Comparison of ENCODE assay signal across 14 mouse cellular contexts in genomic region chr11:70165972-70166921, GRCm38 (mm10). TPM values are rescaled to one million over a fixed set of nuclear protein-coding genes. Genes with fewer than 3 reads are reported as not detected.
DNase-seq lines count a peak whose midpoint lies in the region; TF ChIP-seq lines count a peak whose summit lies in the region.
"Had no signal": no experiment of that assay in that cellular context is flagged by ENCODE, and none has a peak within 500 bp of the region (broad histone marks: within the 10 kb centered on the region; RNA-seq: fewer than 3 reads in every experiment).

No protein-coding gene starts in this region.

- TF ChIP-seq CTCF in heart, adult 2 months (IDR thresholded peaks at IDR 0.05), result no peak
- no peak for TF ChIP-seq CTCF in MEL (IDR thresholded peaks at IDR 0.05 in 2 of 3, conservative IDR thresholded peaks at IDR 0.05 in 1 of 3; ENCODE audit: control insufficient read depth in 1 of 3, insufficient read depth in 1 of 3, low read depth in 2 of 3, low read length in 3 of 3, poor library complexity in 1 of 3, severe bottlenecking in 1 of 3)

- H3K36me3 ChIP-seq in heart, adult 2 months (ENCODE audit: control insufficient read depth, insufficient read depth, low read length), result no peaks in the 10 kb centered on the region
- peaks cover 0 to 15% of the 10 kb centered on the region in 2 experiments; a peak in 2 of 4 replicates for H3K36me3 ChIP-seq in MEL (ENCODE audit: control insufficient read depth in 1 of 2, insufficient read depth in 2 of 2, low read length in 2 of 2)
- H3K36me3 ChIP-seq: limb, embryonic 15.5 days; midbrain, embryonic 12.5 days had no signal

- intact Hi-C loops in heart, adult 2 months (cut with DNase I), result no loop called here
- intact Hi-C loops in heart, postnatal 36 days (cut with DNase I), result no loop called here

- H3K27ac ChIP-seq in heart, adult 2 months, result no peak overlapping the region
- H3K27ac ChIP-seq in MEL (ENCODE audit: control insufficient read depth, low read depth, low read length), result peak overlapping the region; percentile 79
- H3K27ac ChIP-seq: kidney, postnatal 0 days; limb, embryonic 15.5 days; midbrain, embryonic 12.5 days; stomach, postnatal 0 days had no signal

- H3K4me1 ChIP-seq in heart, adult 2 months (ENCODE audit: control insufficient read depth, insufficient read depth, low read length), result no peaks in the 10 kb centered on the region
- H3K4me1 ChIP-seq in MEL (ENCODE audit: control insufficient read depth in 1 of 2, insufficient read depth in 2 of 2, low read length in 2 of 2), result peaks cover 2 to 24% of the 10 kb centered on the region in 2 experiments; a peak in 3 of 4 replicates
- H3K4me1 ChIP-seq: limb, embryonic 15.5 days; midbrain, embryonic 12.5 days had no signal

- H3K9me3 ChIP-seq in MEL (replicated peaks; ENCODE audit: insufficient read depth, low read length), result no peaks in the 10 kb centered on the region
- H3K9me3 ChIP-seq: limb, embryonic 15.5 days; midbrain, embryonic 12.5 days had no signal

- H3K79me2 ChIP-seq in heart, adult 2 months (replicated peaks; ENCODE audit: control insufficient read depth, insufficient read depth, low read length), result no peaks in the 10 kb centered on the region
- H3K79me2 ChIP-seq in MEL (ENCODE audit: control insufficient read depth, insufficient read depth, low read length, poor library complexity), result no peaks in the 10 kb centered on the region

- H3K27me3 ChIP-seq in heart, adult 2 months (ENCODE audit: control insufficient read depth, insufficient read depth, low read length), result no peaks in the 10 kb centered on the region
- no peaks in the 10 kb centered on the region for H3K27me3 ChIP-seq in MEL (ENCODE audit: control insufficient read depth in 1 of 2, insufficient read depth in 2 of 2, low read length in 2 of 2)
- H3K27me3 ChIP-seq: limb, embryonic 15.5 days; midbrain, embryonic 12.5 days had no signal

- no peak overlapping the region for H3K9ac ChIP-seq in heart, adult 2 months (ENCODE audit: low read depth, low read length)
- H3K9ac ChIP-seq in MEL (ENCODE audit: control insufficient read depth, low read depth, low read length, poor library complexity, severe bottlenecking), result peak overlapping the region; percentile 41
- H3K9ac ChIP-seq: limb, embryonic 15.5 days; midbrain, embryonic 12.5 days had no signal

- TF ChIP-seq POLR2A in heart, adult 2 months (IDR thresholded peaks at IDR 0.05; ENCODE audit: insufficient read depth, low read depth, low read length), result 0 out of 2 replicates have a peak, but pooled peaks have one; percentile 29
- TF ChIP-seq POLR2A in MEL (IDR thresholded peaks at IDR 0.05; ENCODE audit: control insufficient read depth in 1 of 2, insufficient read depth in 1 of 2, low read depth in 1 of 2, low read length in 2 of 2, poor library complexity in 1 of 2), result peak in 1 of 2 experiments; percentile 52; a peak in 2 of 4 replicates

- no peak for TF ChIP-seq RAD21 in MEL (IDR thresholded peaks at IDR 0.05; ENCODE audit: low read depth, low read length)

- no peak for TF ChIP-seq EP300 in heart, adult 2 months (IDR thresholded peaks at IDR 0.05; ENCODE audit: insufficient read depth, low read depth, low read length)
- peak; percentile 90 to 92 for TF ChIP-seq EP300 in MEL (IDR thresholded peaks at IDR 0.05; ENCODE audit: low read depth in 1 of 2, low read length in 2 of 2)

- WGBS in heart, adult 2 months, result 63% methylated on average over 16 of the region's 16 CpGs

- peak; percentile 28 to 50 for DNase-seq in heart, adult 2 months
- no peak for DNase-seq in heart, postnatal 4 days
- DNase-seq in MEL (ENCODE audit: low read depth, low spot score), result peak; percentile 95
- DNase-seq in adrenal gland, postnatal 10 days, result peak; percentile 50
- peak; percentile 15 to 18 for DNase-seq in heart, postnatal 36 days
- DNase-seq in layer of hippocampus, adult 18-20 months (ENCODE audit: low spot score in 2 of 2), result no peak
- DNase-seq in c-Kit-positive CD71-positive TER-119-positive erythroid progenitor cells, embryonic 14.5 days (ENCODE audit: low spot score), result no peak
- DNase-seq in testis, postnatal 10 days (ENCODE audit: low spot score), result no peak
- DNase-seq: cerebellum, postnatal 25 days had no signal

- no peak overlapping the region for H3K4me3 ChIP-seq in heart, adult 2 months
- peak overlapping the region in 1 of 2 experiments; percentile 39; a peak in 2 of 4 replicates for H3K4me3 ChIP-seq in MEL (ENCODE audit: control insufficient read depth in 1 of 2, insufficient read depth in 1 of 2, low read depth in 2 of 2, low read length in 2 of 2)
- H3K4me3 ChIP-seq: limb, embryonic 15.5 days; midbrain, embryonic 12.5 days had no signal

TF ChIP-seq in MEL, 35 proteins besides CTCF, POLR2A, EP300 and RAD21 (continues in another document):
- TF ChIP-seq USF2 (IDR thresholded peaks at IDR 0.05; ENCODE audit: borderline replicate concordance in 1 of 2, insufficient read depth in 1 of 2, low read depth in 1 of 2, low read length in 2 of 2) (0 out of 4 replicates have a peak, but pooled peaks of 1 of the 2 experiments have one; percentile 63), TBP (IDR thresholded peaks at IDR 0.05; ENCODE audit: low read depth, low read length) (peak; percentile 94), MAX (IDR thresholded peaks at IDR 0.05; ENCODE audit: low read length) (peak; percentile 94), MAZ (IDR thresholded peaks at IDR 0.05; ENCODE audit: low read depth, low read length) (peak; percentile 21; the same call in 1 of the 2 replicates), SIN3A (IDR thresholded peaks at IDR 0.05; ENCODE audit: low read length) (peak; percentile 54; the same call in 1 of the 2 replicates), NRF1 (IDR thresholded peaks at IDR 0.05; ENCODE audit: insufficient read depth, low read depth, low read length, poor library complexity, severe bottlenecking) (no peak), GATA1 (IDR thresholded peaks at IDR 0.05; ENCODE audit: low read depth, low read length) (peak; percentile 97), MYC (IDR thresholded peaks at IDR 0.05; ENCODE audit: low read depth, low read length) (peak; percentile 96), MEF2A (IDR thresholded peaks at IDR 0.05; ENCODE audit: extremely low read depth, insufficient replicate concordance, low read depth, low read length, poor library complexity, severe bottlenecking) (no peak), TAL1 (IDR thresholded peaks at IDR 0.05; ENCODE audit: low read length) (peak; percentile 81), ETS1 (IDR thresholded peaks at IDR 0.05; ENCODE audit: low read depth, low read length) (peak; percentile 87), ZC3H11A (IDR thresholded peaks at IDR 0.05; ENCODE audit: low read depth, low read length) (no peak), NELFE (IDR thresholded peaks at IDR 0.05; ENCODE audit: low read depth, low read length) (no peak), E2F4 (IDR thresholded peaks at IDR 0.05; ENCODE audit: borderline replicate concordance, low read depth, low read length) (no peak), RCOR1 (IDR thresholded peaks at IDR 0.05; ENCODE audit: low read depth, low read length) (peak; percentile 82), MXI1 (IDR thresholded peaks at IDR 0.05; ENCODE audit: low read depth, low read length) (0 out of 2 replicates have a peak, but pooled peaks have one; percentile 33), MAFK (IDR thresholded peaks at IDR 0.05; ENCODE audit: borderline replicate concordance, low read depth, low read length) (0 out of 2 replicates have a peak, but pooled peaks have one; percentile 36), TCF12 (IDR thresholded peaks at IDR 0.05; ENCODE audit: low read depth, low read length) (peak; percentile 68), BHLHE40 (IDR thresholded peaks at IDR 0.05; ENCODE audit: borderline replicate concordance, low read depth, low read length) (peak; percentile 86), USF1 (IDR thresholded peaks at IDR 0.05; ENCODE audit: low read depth, low read length) (peak; percentile 90)

RNA-seq across cellular contexts. Expression of gene Clec10a, which starts 10.2 kb away (rescaled TPM):
- 1 to 10 TPM; 1.7 to 3.2 TPM for total RNA-seq in heart, adult 2 months (2021)
- polyA plus RNA-seq in heart, adult 2 months (2012; rRNA removed), result 2.8 and 3.8 TPM in 2 replicates
- under 1 TPM; 0.60 to 0.99 TPM for total RNA-seq in heart, postnatal 4 days (2021)
- 5.0 and 8.4 TPM in 2 replicates for total RNA-seq in MEL (2012; rRNA removed)
- polyA plus RNA-seq in MEL (2012; ENCODE audit: insufficient read depth in 1 of 2, insufficient read length in 2 of 2, low read depth in 1 of 2, low replicate concordance in 2 of 2, missing spikeins in 1 of 2), result 10 to 100 TPM in 1 of 2 experiments, not detected in 1; 10.8 TPM
- total RNA-seq in adrenal gland, postnatal 10 days (2021), result 1 to 10 TPM; 4.6 to 5.1 TPM
- total RNA-seq in heart, postnatal 36 days (2021), result 1 to 10 TPM; 2.7 to 3.3 TPM
- total RNA-seq in layer of hippocampus, adult 18-20 months (2021), result under 1 TPM; 0.71 to 0.92 TPM
- polyA plus RNA-seq: neural tube, embryonic 14.5 days had no signal

RNA-seq across cellular contexts. Expression of gene Mgl2, which starts 36.1 kb away (rescaled TPM):
- 1 to 10 TPM; 5.6 to 6.7 TPM for total RNA-seq in heart, adult 2 months (2021)
- 7.4 and 9.7 TPM in 2 replicates for polyA plus RNA-seq in heart, adult 2 months (2012; rRNA removed)
- total RNA-seq in heart, postnatal 4 days (2021), result under 1 TPM; 0.29 to 0.50 TPM
- total RNA-seq in MEL (2012; rRNA removed), result 0.12 TPM in 1 of 2 replicates, not detected in the other
- under 1 TPM in 1 of 2 experiments, not detected in 1; 0.06 TPM for polyA plus RNA-seq in MEL (2012; ENCODE audit: insufficient read depth in 1 of 2, insufficient read length in 2 of 2, low read depth in 1 of 2, low replicate concordance in 2 of 2, missing spikeins in 1 of 2)
- 1 to 10 TPM; 2.1 to 2.5 TPM for total RNA-seq in adrenal gland, postnatal 10 days (2021)
- total RNA-seq in heart, postnatal 36 days (2021), result 1 to 10 TPM; 4.2 to 5.8 TPM
- under 1 TPM; 0.45 to 0.66 TPM for total RNA-seq in layer of hippocampus, adult 18-20 months (2021)

RNA-seq across cellular contexts. Expression of gene Slc16a11, which starts 46.3 kb away (rescaled TPM):
- under 1 TPM; 0.34 to 0.52 TPM for total RNA-seq in heart, adult 2 months (2021)
- 1.1 and 9.6 TPM in 2 replicates for polyA plus RNA-seq in heart, adult 2 months (2012; rRNA removed)
- total RNA-seq in heart, postnatal 4 days (2021), result under 1 TPM in 1 of 2 experiments, not detected in 1; 0.43 TPM
- 0.31 and 0.33 TPM in 2 replicates for total RNA-seq in MEL (2012; rRNA removed)
- 1 to 10 TPM in 1 of 2 experiments, not detected in 1; 1.2 TPM for polyA plus RNA-seq in MEL (2012; ENCODE audit: insufficient read depth in 1 of 2, insufficient read length in 2 of 2, low read depth in 1 of 2, low replicate concordance in 2 of 2, missing spikeins in 1 of 2)
- 1 to 10 TPM; 1.3 to 2.5 TPM for total RNA-seq in adrenal gland, postnatal 10 days (2021)
- under 1 TPM; 0.28 to 0.30 TPM for total RNA-seq in heart, postnatal 36 days (2021)
- 10 to 100 TPM; 28.6 to 30.6 TPM for total RNA-seq in layer of hippocampus, adult 18-20 months (2021)

RNA-seq across cellular contexts. Expression of gene Slc16a13, which starts 54.6 kb away (rescaled TPM):
- 1 to 10 TPM; 2.2 to 2.8 TPM for total RNA-seq in heart, adult 2 months (2021)
- 4.0 and 7.4 TPM in 2 replicates for polyA plus RNA-seq in heart, adult 2 months (2012; rRNA removed)
- total RNA-seq in heart, postnatal 4 days (2021), result 1 to 10 TPM; 6.3 to 6.5 TPM
- 3.1 and 4.2 TPM in 2 replicates for total RNA-seq in MEL (2012; rRNA removed)
- polyA plus RNA-seq in MEL (2012; ENCODE audit: insufficient read depth in 1 of 2, insufficient read length in 2 of 2, low read depth in 1 of 2, low replicate concordance in 2 of 2, missing spikeins in 1 of 2), result 1 to 10 TPM in 1 of 2 experiments, not detected in 1; 7.9 TPM
- total RNA-seq in adrenal gland, postnatal 10 days (2021), result 1 to 10 TPM; 3.8 to 6.2 TPM
- 1 to 10 TPM; 3.3 to 3.9 TPM for total RNA-seq in heart, postnatal 36 days (2021)
- 1 to 10 TPM; 6.2 to 9.0 TPM for total RNA-seq in layer of hippocampus, adult 18-20 months (2021)

Comparison
In these comparisons a context has a peak if more than half of its experiments do, and no peak if none do; other contexts are left out.
1. DNase-seq: peak in heart, adult 2 months (2 of 2), MEL (single experiment), adrenal gland, postnatal 10 days (single experiment) and heart, postnatal 36 days (2 of 2); none in heart, postnatal 4 days (single experiment), layer of hippocampus, adult 18-20 months (0 of 2), c-Kit-positive CD71-positive TER-119-positive erythroid progenitor cells, embryonic 14.5 days (single experiment) and testis, postnatal 10 days (single experiment).
2. RNA of gene Slc16a11, which starts 46.3 kb away (total RNA-seq): 28.6 to 30.6 TPM in layer of hippocampus, adult 18-20 months; 1.3 to 2.5 TPM in adrenal gland, postnatal 10 days, 0.34 to 0.52 TPM in heart, adult 2 months, 0.43 TPM in heart, postnatal 4 days, 0.31 to 0.33 TPM in MEL and 0.28 to 0.30 TPM in heart, postnatal 36 days; every median in the first group is over 4 times any median in the second.